Mouse (Mus musculus) right cerebral cortex, adult 2 months (tissue): ENCODE measurements at regions not wholly inside any gene's neighbourhood (a gene's known extent, or its start where the extent isn't known, plus 50 kb on each side); places are given as distances from the start of the nearest gene placed in this dataset.
A peak's percentile ranks its signal among the peaks of the same experiment; 100 is the strongest.

Source experiments
- DNase-seq, 2 experiments: peaks; one replicate each; pipeline ENCODE4 v3.0.0; 2021 to 2022; ENCODE audit warnings: low spot score in 2 of 2

- DNase-seq, result no peak
These were observed 206.8 kb upstream of the Daam1 start for GRCm38 (mm10) chr12:71624076-71624475.

GRCm38 (mm10) chr12:71624676-71625075 lies 206.2 kb upstream of the Daam1 start:
- DNase-seq, result no peak

- no peak for DNase-seq
These were observed 205.8 kb upstream of the Daam1 start for GRCm38 (mm10) chr12:71625115-71625514.

DNA sequence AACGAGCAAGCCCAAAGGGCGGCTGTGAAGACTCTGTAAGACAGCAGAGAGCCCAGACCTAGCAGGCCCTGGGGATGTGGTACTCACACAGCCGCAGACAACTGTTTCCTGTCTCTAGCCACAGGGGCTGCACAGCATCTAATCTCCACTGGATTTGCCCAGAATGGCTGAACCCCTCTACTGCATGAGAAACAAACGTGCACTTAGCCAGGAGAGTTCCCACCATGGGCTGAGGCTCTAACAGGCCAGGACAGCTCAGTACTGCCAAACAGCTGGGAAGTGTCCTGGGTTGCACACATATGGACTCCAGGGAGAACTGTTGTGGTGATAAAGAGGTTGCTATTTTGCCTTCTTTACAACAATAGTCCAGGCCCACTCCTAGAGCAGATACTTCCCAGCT lies 204.1 kb upstream of the Daam1 start:
- no peak for DNase-seq

- no peak for DNase-seq
These were observed 203.2 kb upstream of the Daam1 start for GRCm38 (mm10) chr12:71627421-71628339.

- DNase-seq, result no peak
These were observed 202.5 kb upstream of the Daam1 start for GRCm38 (mm10) chr12:71628340-71628738.

GRCm38 (mm10) chr12:71628796-71629195 lies 202.1 kb upstream of the Daam1 start:
- no peak for DNase-seq

- DNase-seq, result no peak
These were observed 200.5 kb upstream of the Daam1 start for GRCm38 (mm10) chr12:71630386-71630785.

- no peak for DNase-seq
These were observed 194.6 kb upstream of the Daam1 start for GRCm38 (mm10) chr12:71636300-71636699.

GRCm38 (mm10) chr12:71637248-71637647 lies 193.6 kb upstream of the Daam1 start:
- DNase-seq, result no peak

- no peak for DNase-seq
These were observed 192.6 kb upstream of the Daam1 start for GRCm38 (mm10) chr12:71638246-71638645.

DNA sequence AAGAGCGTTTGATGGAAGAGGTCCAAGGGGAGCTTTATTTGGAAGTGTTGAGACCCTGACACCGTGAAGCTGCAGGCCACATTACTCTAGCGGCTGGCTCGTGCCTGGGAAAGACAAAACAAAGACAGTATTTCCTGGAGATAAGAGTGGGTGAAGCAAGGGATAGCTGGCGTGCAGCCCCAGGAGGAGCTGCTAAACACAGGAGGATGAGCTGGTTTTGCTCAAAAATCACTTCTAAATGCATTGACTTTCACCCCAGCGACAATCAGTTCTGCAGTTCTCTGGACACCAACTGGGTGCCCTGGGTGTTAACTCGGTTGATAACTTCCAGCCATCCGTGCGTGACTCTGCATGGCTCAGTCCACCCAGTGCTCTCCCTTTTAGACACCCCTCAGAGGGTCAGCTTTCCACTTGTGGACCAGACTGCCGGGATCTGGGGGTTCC lies 190.8 kb upstream of the Daam1 start:
- peak in 1 of 2 experiments; percentile 19 for DNase-seq

GRCm38 (mm10) chr12:71641486-71641885 lies 189.4 kb upstream of the Daam1 start:
- no peak for DNase-seq

- DNase-seq, result no peak
These were observed 188.0 kb upstream of the Daam1 start for GRCm38 (mm10) chr12:71642797-71643337.

DNA sequence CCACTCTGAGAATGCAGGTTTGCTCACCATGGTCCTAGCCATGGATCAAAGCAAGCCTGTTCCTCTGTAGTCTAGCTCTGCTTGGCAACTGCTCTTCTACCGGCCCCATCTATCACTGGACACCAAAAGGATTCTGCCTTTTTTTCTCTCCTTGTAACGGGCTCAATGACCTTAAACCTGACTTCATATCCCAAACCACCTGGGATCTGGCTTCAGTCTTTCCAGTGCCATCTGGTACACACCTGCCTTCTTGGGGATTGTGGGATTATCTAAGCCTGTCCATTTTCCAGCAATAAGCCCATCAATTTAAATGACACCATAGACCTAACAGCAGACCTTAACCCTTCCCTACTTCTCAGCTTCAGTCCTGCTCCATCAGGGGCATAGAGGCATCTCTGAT lies 179.6 kb upstream of the Daam1 start:
- no peak for DNase-seq

DNA sequence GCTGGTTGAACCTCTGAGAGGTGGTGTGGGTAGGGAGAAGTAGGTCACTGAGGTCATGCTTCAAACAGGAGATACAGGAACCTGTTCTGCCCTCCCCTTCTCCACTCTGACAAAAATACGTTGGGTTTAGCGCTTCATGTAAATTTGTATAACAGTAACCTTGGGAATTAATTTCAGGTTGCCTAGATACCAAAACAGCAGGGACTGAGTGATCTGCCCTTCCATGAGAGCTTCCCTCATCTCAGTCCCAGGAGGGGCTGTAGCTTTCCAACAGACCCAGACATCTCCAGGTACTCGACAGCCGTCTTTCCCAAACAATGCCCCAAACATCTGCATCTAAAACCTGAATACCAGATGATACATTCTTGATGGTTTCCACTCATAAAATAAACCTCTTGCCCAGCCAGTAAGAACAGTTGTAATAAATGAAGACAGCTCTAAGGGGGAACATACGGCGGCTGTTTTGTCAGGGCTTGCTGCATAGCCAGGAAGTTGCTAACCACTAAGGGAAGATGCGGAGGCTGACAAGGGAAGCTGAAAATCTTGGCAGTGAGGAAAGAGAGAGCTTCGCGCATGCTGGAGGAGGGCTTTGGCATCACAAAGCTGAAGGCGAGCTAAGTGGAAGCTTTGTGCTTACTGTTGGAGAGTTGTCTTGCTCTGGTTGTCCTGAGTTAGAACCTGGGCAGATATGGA lies 137.4 kb upstream of the Daam1 start:
- peak; percentile 62 to 64 for DNase-seq

- DNase-seq, result peak; percentile 72 to 74
These were observed 129.1 kb upstream of the Daam1 start for GRCm38 (mm10) chr12:71701753-71702152.

- no peak for DNase-seq
These were observed 128.7 kb upstream of the Daam1 start for GRCm38 (mm10) chr12:71702181-71702580.

GRCm38 (mm10) chr12:71703146-71703902 lies 127.6 kb upstream of the Daam1 start:
- DNase-seq, result no peak

DNA sequence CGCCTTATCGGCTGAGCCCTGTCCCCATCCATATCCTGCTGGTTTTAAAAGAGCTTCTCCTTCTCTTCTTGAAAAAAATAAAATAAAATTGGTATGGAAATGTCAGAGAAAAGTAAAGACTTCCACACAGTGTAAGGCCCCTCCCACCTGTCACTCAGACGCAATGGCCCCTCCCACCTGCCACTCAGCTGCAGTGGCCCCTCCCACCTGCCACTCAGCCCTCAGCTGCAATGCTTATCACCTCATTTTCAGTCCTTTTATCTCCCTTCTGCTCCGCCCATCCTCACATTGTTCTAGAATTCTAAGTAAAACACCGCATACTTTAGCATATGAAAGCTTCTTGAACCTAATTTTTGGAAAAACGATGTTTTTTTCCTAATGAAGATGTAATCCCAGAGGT lies 126.4 kb upstream of the Daam1 start:
- no peak for DNase-seq

- DNase-seq, result peak; percentile 78 to 80
These were observed 123.0 kb upstream of the Daam1 start for GRCm38 (mm10) chr12:71707727-71708369.
